Mouse (Mus musculus): Measurements from ENCODE around the gene Usp48.
A peak's percentile ranks its signal among the peaks of the same experiment; 100 is the strongest.

The Usp48 gene

GRCm38 (mm10) chr4:137663491-137663890 is 69.9 kb downstream of the Usp48 start:
- DNase-seq = no peak

GRCm38 (mm10) chr4:137664433-137664979 is 71.0 kb downstream of the Usp48 start, which contains the start of gene Rap1gap:
TSS of gene Rap1gap (plus strand) at chr4:137664726.
- peak; percentile 80 for DNase-seq

GRCm38 (mm10) chr4:137664980-137665675 is 71.6 kb downstream of the Usp48 start:
- DNase-seq = peak; percentile 63

- no peak for DNase-seq
These were observed 72.2 kb downstream of the Usp48 start for GRCm38 (mm10) chr4:137665791-137666190.

GRCm38 (mm10) chr4:137666283-137666957 is 72.9 kb downstream of the Usp48 start:
- no peak for DNase-seq

- no peak for DNase-seq
These were observed 73.4 kb downstream of the Usp48 start for GRCm38 (mm10) chr4:137666958-137667345.

GRCm38 (mm10) chr4:137667747-137668146 is 74.2 kb downstream of the Usp48 start:
- DNase-seq = peak; percentile 78

GRCm38 (mm10) chr4:137671711-137672500 is 78.4 kb downstream of the Usp48 start:
- peak; percentile 55 for DNase-seq

GRCm38 (mm10) chr4:137675566-137675965 is 82.0 kb downstream of the Usp48 start:
- peak; percentile 73 for DNase-seq

GRCm38 (mm10) chr4:137676057-137676456 is 82.5 kb downstream of the Usp48 start:
- DNase-seq = peak; percentile 84

GRCm38 (mm10) chr4:137676700-137677484 is 83.3 kb downstream of the Usp48 start:
- no peak for DNase-seq

GRCm38 (mm10) chr4:137677906-137678305 is 84.4 kb downstream of the Usp48 start:
- peak; percentile 81 for DNase-seq

- DNase-seq = no peak
These were observed 85.0 kb downstream of the Usp48 start for GRCm38 (mm10) chr4:137678568-137678967.

GRCm38 (mm10) chr4:137679979-137680550 is 86.5 kb downstream of the Usp48 start:
- DNase-seq = no peak

- DNase-seq = no peak
These were observed 87.2 kb downstream of the Usp48 start for GRCm38 (mm10) chr4:137680721-137681120.

- peak; percentile 73 for DNase-seq
These were observed 88.0 kb downstream of the Usp48 start for GRCm38 (mm10) chr4:137681408-137682104.

- DNase-seq = peak; percentile 68
These were observed 89.5 kb downstream of the Usp48 start for GRCm38 (mm10) chr4:137682961-137683453.

- no peak for DNase-seq
These were observed 91.3 kb downstream of the Usp48 start for GRCm38 (mm10) chr4:137684830-137685343.

- DNase-seq = no peak
These were observed 92.7 kb downstream of the Usp48 start for GRCm38 (mm10) chr4:137686303-137686702.

- DNase-seq = no peak
These were observed 93.8 kb downstream of the Usp48 start for GRCm38 (mm10) chr4:137687234-137687825.

All from cerebellum, adult 11 months (tissue).